In the genomic region with DNA sequence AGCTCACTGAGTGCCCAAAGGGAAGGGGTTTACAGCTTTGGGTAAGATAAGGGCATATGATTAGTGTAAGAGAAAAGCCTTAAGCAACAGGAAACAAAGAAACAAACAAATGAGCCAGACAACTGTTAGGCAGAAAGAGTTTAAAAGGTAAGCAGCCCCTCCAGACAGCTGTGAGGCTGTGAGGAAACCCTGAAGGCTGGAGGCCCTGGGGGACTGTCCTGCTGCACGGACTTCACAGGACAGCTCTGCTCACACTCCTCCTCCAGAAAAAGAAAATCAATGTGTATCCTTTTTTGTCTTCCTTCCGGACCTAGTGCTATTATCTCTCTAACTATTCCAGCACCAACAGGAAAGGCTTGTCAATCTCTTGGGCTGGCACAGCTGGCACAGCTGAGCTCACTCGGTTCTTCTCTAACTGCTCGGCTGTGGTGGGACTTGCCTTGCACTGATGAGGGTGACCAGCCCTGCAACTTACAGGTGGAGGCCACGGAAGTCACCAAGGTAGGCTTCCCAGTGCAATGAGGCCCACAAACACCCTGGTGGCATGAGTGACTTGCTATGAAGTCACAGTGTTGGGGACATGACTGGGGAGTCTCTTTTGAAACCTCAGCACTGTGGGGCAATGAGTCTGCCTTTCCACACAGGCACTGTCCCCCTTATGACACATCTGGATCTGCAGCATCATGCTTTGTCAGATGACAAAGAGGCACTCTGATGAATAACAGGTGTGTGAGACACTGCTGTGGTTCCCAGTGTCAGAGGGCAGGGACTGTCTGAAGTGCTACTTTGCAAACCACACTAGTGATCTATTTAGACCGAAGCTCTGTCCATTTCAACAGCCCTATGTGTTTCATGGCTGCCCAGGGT, we compare ENCODE assay signal across 11 mouse cellular contexts. TPM values are rescaled to one million over a fixed set of nuclear protein-coding genes. Genes with fewer than 3 reads are reported as not detected.
DNase-seq lines count a peak whose midpoint lies in the region; ATAC-seq lines count a peak whose summit lies in the region.
"Had no signal": no experiment of that assay in that cellular context is flagged by ENCODE, and none has a peak within 500 bp of the region (broad histone marks: within the 10 kb centered on the region; RNA-seq: fewer than 3 reads in every experiment).

No protein-coding gene starts in this region.

- H3K27me3 ChIP-seq in embryonic facial prominence, embryonic 15.5 days: no peaks in the 10 kb centered on the region
- H3K27me3 ChIP-seq in neural tube, embryonic 14.5 days (ENCODE audit: control insufficient read depth, insufficient read depth, low read length): no peaks in the 10 kb centered on the region

- WGBS in embryonic facial prominence, embryonic 15.5 days: 30% methylated on average over 6 of the region's 6 CpGs
- WGBS in neural tube, embryonic 14.5 days: 27% methylated on average over 6 of the region's 6 CpGs

- H3K36me3 ChIP-seq in embryonic facial prominence, embryonic 15.5 days: no peaks in the 10 kb centered on the region
- H3K36me3 ChIP-seq in neural tube, embryonic 14.5 days (ENCODE audit: control insufficient read depth, insufficient read depth, low read length): no peaks in the 10 kb centered on the region

- H3K27ac ChIP-seq in embryonic facial prominence, embryonic 15.5 days (replicated peaks): 0 out of 2 replicates have a peak overlapping the region, but pooled peaks have one; percentile 17
- H3K27ac ChIP-seq in neural tube, embryonic 14.5 days (ENCODE audit: low read depth, low read length): peak overlapping the region; percentile 99
- H3K27ac ChIP-seq: liver, embryonic 14.5 days had no signal

- intact Hi-C loops in left cerebral cortex, postnatal 14 days (cut with DNase I): loop anchor here (5.0 kb wide), 1 partner anchor 98 kb away; no protein-coding TSS in a partner anchor

- H3K4me2 ChIP-seq in embryonic facial prominence, embryonic 15.5 days (replicated peaks): no peak overlapping the region
- no peak overlapping the region for H3K4me2 ChIP-seq in neural tube, embryonic 14.5 days (ENCODE audit: low read depth, low read length)

- no peak overlapping the region for H3K4me3 ChIP-seq in embryonic facial prominence, embryonic 15.5 days (replicated peaks)
- no peak overlapping the region for H3K4me3 ChIP-seq in neural tube, embryonic 14.5 days (ENCODE audit: low read depth, low read length)

- peak; percentile 45 for DNase-seq in brain, adult 2 months (ENCODE audit: low read depth, low spot score)
- peak; percentile 61 for DNase-seq in induced T-regulatory cell, adult 2 months (ENCODE audit: low read depth)
- no peak for DNase-seq in c-Kit-positive CD71-positive TER-119-positive erythroid progenitor cells, embryonic 14.5 days (ENCODE audit: low spot score)
- DNase-seq in embryo, embryonic 11 days: no peak
- no peak for DNase-seq in layer of hippocampus, postnatal 25 days (ENCODE audit: extremely low spot score in 1 of 2, low spot score in 1 of 2)
- no peak for DNase-seq in left cerebral cortex, postnatal 14 days (ENCODE audit: low spot score in 2 of 2)
- DNase-seq: heart, adult 11 months; kidney, postnatal 36 days had no signal

- peaks cover 28% of the 10 kb centered on the region for H3K4me1 ChIP-seq in embryonic facial prominence, embryonic 15.5 days
- H3K4me1 ChIP-seq in neural tube, embryonic 14.5 days (ENCODE audit: control insufficient read depth, insufficient read depth, low read length): peaks cover 39% of the 10 kb centered on the region

- H3K9ac ChIP-seq in embryonic facial prominence, embryonic 15.5 days: peak overlapping the region; percentile 18; the same call in 1 of the 2 replicates
- H3K9ac ChIP-seq in neural tube, embryonic 14.5 days (replicated peaks; ENCODE audit: low read depth, low read length): peak overlapping the region; percentile 5
- H3K9ac ChIP-seq: liver, embryonic 14.5 days had no signal

- H3K9me3 ChIP-seq in embryonic facial prominence, embryonic 15.5 days (replicated peaks): no peaks in the 10 kb centered on the region
- no peaks in the 10 kb centered on the region for H3K9me3 ChIP-seq in neural tube, embryonic 14.5 days (ENCODE audit: control insufficient read depth, low read length)

- no peak for ATAC-seq in embryonic facial prominence, embryonic 15.5 days (ENCODE audit: insufficient number of reproducible peaks, low FRiP score, low TSS enrichment, low read depth)
- peak; percentile 39; the same call in 1 of the 2 replicates for ATAC-seq in neural tube, embryonic 14.5 days (ENCODE audit: low read depth)

RNA-seq across cellular contexts. Expression of a gene that starts 27.9 kb away (rescaled TPM):
- polyA plus RNA-seq in embryonic facial prominence, embryonic 15.5 days (2015; fragmentation: Nextera tagmentation; extraction: Ambion mirVana): 4.5 and 5.3 TPM in 2 replicates
- 83.1 and 84.0 TPM in 2 replicates for polyA plus RNA-seq in neural tube, embryonic 14.5 days (2014; fragmentation: Nextera tagmentation; extraction: Ambion mirVana)
- 100 to 1,000 TPM; 233 to 240 TPM for total RNA-seq in layer of hippocampus, postnatal 25 days (2021)
- total RNA-seq in left cerebral cortex, postnatal 14 days (2021): 100 to 1,000 TPM; 359 to 367 TPM

Comparison
In these comparisons a context has a peak if more than half of its experiments do, and no peak if none do; other contexts are left out.
1. DNase-seq: peak in brain, adult 2 months (single experiment) and induced T-regulatory cell, adult 2 months (single experiment); none in c-Kit-positive CD71-positive TER-119-positive erythroid progenitor cells, embryonic 14.5 days (single experiment), embryo, embryonic 11 days (single experiment), layer of hippocampus, postnatal 25 days (0 of 2) and left cerebral cortex, postnatal 14 days (0 of 2).